Mouse (Mus musculus): ENCODE results near the gene Pank3.

Gene Pank3

GRCm38 (mm10) chr11:35769188-35769745, at the start of gene Pank3:
TSS of gene Pank3 (plus strand) at chr11:35769484.
- peak; percentile 99 for DNase-seq (ENCODE audit: low spot score)

- DNase-seq (ENCODE audit: low spot score), result no peak
Measured at GRCm38 (mm10) chr11:35723876-35724275, 45.4 kb upstream of the Pank3 start.

- no peak for DNase-seq (ENCODE audit: low spot score)
Measured at GRCm38 (mm10) chr11:35726341-35726846, 42.9 kb upstream of the Pank3 start.

- DNase-seq (ENCODE audit: low spot score), result no peak
Measured at GRCm38 (mm10) chr11:35728200-35728599, 41.1 kb upstream of the Pank3 start.

GRCm38 (mm10) chr11:35729186-35729585, 40.1 kb upstream of the Pank3 start:
- DNase-seq (ENCODE audit: low spot score), result no peak

GRCm38 (mm10) chr11:35732366-35732765, 36.9 kb upstream of the Pank3 start:
- no peak for DNase-seq (ENCODE audit: low spot score)

GRCm38 (mm10) chr11:35736817-35737216, 32.5 kb upstream of the Pank3 start:
- DNase-seq (ENCODE audit: low spot score), result no peak

GRCm38 (mm10) chr11:35737262-35737661, 32.0 kb upstream of the Pank3 start:
- no peak for DNase-seq (ENCODE audit: low spot score)

GRCm38 (mm10) chr11:35738102-35738501, 31.2 kb upstream of the Pank3 start:
- DNase-seq (ENCODE audit: low spot score), result no peak

GRCm38 (mm10) chr11:35743586-35743985, 25.7 kb upstream of the Pank3 start:
- no peak for DNase-seq (ENCODE audit: low spot score)

GRCm38 (mm10) chr11:35744571-35744970, 24.7 kb upstream of the Pank3 start:
- no peak for DNase-seq (ENCODE audit: low spot score)

GRCm38 (mm10) chr11:35750578-35750977, 18.7 kb upstream of the Pank3 start:
- DNase-seq (ENCODE audit: low spot score), result peak; percentile 79

- no peak for DNase-seq (ENCODE audit: low spot score)
Measured at GRCm38 (mm10) chr11:35754906-35755418, 14.3 kb upstream of the Pank3 start.

- no peak for DNase-seq (ENCODE audit: low spot score)
Measured at GRCm38 (mm10) chr11:35755546-35755945, 13.7 kb upstream of the Pank3 start.

GRCm38 (mm10) chr11:35756411-35757303, 12.6 kb upstream of the Pank3 start:
- no peak for DNase-seq (ENCODE audit: low spot score)

- DNase-seq (ENCODE audit: low spot score), result peak; percentile 70
Measured at GRCm38 (mm10) chr11:35760001-35760626, 9.2 kb upstream of the Pank3 start.

GRCm38 (mm10) chr11:35760627-35761003, 8.7 kb upstream of the Pank3 start:
- no peak for DNase-seq (ENCODE audit: low spot score)

- no peak for DNase-seq (ENCODE audit: low spot score)
Measured at GRCm38 (mm10) chr11:35766845-35767244, 2.4 kb upstream of the Pank3 start.

GRCm38 (mm10) chr11:35769746-35770437, 608 bp downstream of the Pank3 start:
- no peak for DNase-seq (ENCODE audit: low spot score)

GRCm38 (mm10) chr11:35770741-35771504, 1.6 kb downstream of the Pank3 start:
- DNase-seq (ENCODE audit: low spot score), result no peak

GRCm38 (mm10) chr11:35775606-35776005, 6.3 kb downstream of the Pank3 start:
- DNase-seq (ENCODE audit: low spot score), result no peak
